Mouse (Mus musculus) liver, embryonic 14.5 days (tissue): Measurements from ENCODE around the gene Igf1r.

Experiments used
- CTCF ChIP-seq: IDR thresholded peaks from 2 replicates; pipeline ENCODE4 v1.5.1; 2016; ENCODE audit warnings: antibody characterized with exemption, low read depth, control low read depth
- EP300 ChIP-seq: IDR thresholded peaks from 2 replicates; pipeline ENCODE4 v1.6.1; 2016; ENCODE audit warnings: antibody characterized with exemption, low read depth

DNA sequence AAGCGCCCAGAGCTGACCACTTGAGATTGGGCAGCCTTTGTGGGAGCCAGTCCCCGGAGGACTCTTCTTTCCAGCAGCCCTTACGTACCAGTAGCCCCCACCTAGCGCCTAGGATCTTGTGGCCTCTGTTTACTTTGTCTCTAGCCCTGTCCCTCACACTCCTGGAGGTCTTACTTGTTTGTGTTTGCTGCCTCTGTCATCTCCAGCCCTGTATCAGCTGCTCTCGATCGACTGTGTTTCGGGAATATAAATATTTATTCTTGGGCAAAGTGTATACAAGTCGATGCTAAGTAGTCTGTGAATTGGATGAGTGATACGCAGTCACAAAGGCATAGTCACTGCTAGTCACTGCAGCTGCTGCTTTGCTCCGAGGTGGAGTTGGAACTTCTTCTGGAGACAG, 147.8 kb downstream of the Igf1r start:
- TF ChIP-seq CTCF (no peak), EP300 (no peak)
